Mouse (Mus musculus): Measurements from ENCODE around the gene Clstn1. TPM values are rescaled to one million over a fixed set of nuclear protein-coding genes. Genes with fewer than 3 reads are reported as not detected.

The Clstn1 gene
- total and polyA plus RNA-seq, 2 experiments from 2014 or later, result 209 to 565 TPM

DNA sequence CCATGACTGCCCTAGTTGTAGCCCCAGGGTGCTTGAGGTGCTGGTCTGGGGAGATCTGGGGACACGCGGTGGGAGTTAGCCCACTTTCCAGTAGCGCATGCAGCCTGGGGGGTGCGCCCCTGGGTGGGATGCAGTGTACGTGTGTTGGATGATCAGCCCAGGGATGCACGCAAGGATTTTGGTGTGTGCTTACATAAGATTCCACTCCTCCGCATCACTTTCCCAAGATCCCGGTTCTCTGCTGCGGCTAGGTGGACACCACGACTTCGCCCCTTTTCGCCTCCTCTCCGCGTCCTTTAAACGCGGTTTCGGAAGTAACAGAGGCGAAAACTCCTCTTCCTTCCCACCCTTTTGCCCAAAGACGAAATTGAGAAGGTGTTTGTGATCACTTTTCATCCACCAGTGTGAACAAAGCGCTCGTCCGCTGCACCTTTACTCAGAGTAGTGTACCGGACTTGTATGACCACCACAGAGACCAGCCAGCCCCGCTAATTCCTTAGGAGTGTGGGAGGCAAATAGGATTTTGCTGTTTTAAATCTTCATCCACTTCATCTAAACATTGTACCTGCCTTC, 1.4 kb downstream of the Clstn1 start:
- Histone ChIP-seq H3K27me3 (ENCODE audit: insufficient read depth, low read length) (no peaks in the 10 kb centered on the region), H3K4me2 (ENCODE audit: low read depth, low read length, poor library complexity, severe bottlenecking) (peak overlapping the region; percentile 95), H3K9ac (replicated peaks; ENCODE audit: low read length, poor library complexity, severe bottlenecking) (peak overlapping the region; percentile 94), H3K4me1 (ENCODE audit: insufficient read depth, low read length) (peaks cover 4% of the 10 kb centered on the region; the same call in 1 of the 2 replicates), H3K36me3 (ENCODE audit: insufficient read depth, low read length) (no peaks in the 10 kb centered on the region), H3K9me3 (ENCODE audit: low read length) (no peaks in the 10 kb centered on the region), H3K4me3 (ENCODE audit: low read depth, low read length) (peak overlapping the region; percentile 93), H3K27ac (ENCODE audit: low read depth, low read length) (peak overlapping the region; percentile 88)
- no peak for TF ChIP-seq CTCF (IDR thresholded peaks at IDR 0.05)
- DNase-seq (ENCODE audit: low spot score) (no peak), ATAC-seq (ENCODE audit: low FRiP score) (peak; percentile 5; the same call in 1 of the 2 replicates)
- 4% methylated on average over 24 of the region's 24 CpGs for WGBS

DNA sequence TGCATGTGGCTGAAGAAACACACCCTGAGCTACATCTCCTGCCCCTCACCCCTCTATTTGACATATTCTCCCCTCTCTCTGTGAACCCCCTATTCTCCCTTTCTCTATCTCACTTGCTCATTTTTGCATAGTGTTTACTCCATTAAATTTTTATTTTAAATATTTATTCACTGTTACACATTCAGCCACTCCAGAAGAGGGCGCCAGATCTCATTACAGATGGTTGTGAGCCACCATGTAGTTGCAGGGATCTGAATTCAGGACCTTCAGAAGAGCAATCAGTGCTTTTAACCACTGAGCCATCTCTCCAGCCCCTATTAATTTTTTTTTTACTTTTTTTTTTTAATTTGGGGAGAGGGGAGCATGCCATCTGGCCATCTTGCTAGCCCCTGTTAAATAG, 3.9 kb downstream of the Clstn1 start:
- no peak overlapping the region for H3K4me3 ChIP-seq (ENCODE audit: low read depth, low read length)
- H3K9ac ChIP-seq (replicated peaks; ENCODE audit: low read length, poor library complexity, severe bottlenecking), result no peak overlapping the region
- no peaks in the 10 kb centered on the region for H3K36me3 ChIP-seq (ENCODE audit: insufficient read depth, low read length)
- H3K27ac ChIP-seq (ENCODE audit: low read depth, low read length), result no peak overlapping the region
- peak; percentile 45; the same call in 1 of the 2 replicates for TF ChIP-seq CTCF (IDR thresholded peaks at IDR 0.05)
- H3K27me3 ChIP-seq (ENCODE audit: insufficient read depth, low read length), result no peaks in the 10 kb centered on the region
- peaks cover 4% of the 10 kb centered on the region; the same call in 1 of the 2 replicates for H3K4me1 ChIP-seq (ENCODE audit: insufficient read depth, low read length)
- DNase-seq (ENCODE audit: low spot score) (no peak), ATAC-seq (ENCODE audit: low FRiP score) (no peak)
- H3K4me2 ChIP-seq (ENCODE audit: low read depth, low read length, poor library complexity, severe bottlenecking), result no peak overlapping the region
- 89% methylated on average over 1 of the region's 1 CpGs for WGBS
- no peaks in the 10 kb centered on the region for H3K9me3 ChIP-seq (ENCODE audit: low read length)

DNA sequence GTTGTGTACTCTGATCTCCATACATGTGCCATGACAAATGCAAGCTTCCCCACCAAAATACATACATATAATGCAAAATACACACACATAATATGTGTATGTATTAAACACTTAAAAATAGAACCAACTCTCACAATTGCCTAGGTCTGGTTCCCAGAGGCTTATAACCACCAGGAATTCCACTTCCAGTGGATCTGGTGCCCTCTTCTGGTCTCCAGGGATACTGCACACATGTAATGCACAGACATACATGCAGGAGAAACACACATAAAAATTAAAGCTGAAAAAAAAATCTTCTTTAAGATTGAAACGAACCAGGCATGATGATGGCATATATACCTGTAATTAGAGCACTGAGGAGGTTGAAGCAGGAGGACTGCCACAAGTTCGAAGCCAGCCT, 5.2 kb downstream of the Clstn1 start:
- no peak overlapping the region for H3K4me3 ChIP-seq (ENCODE audit: low read depth, low read length)
- no peak overlapping the region for H3K27ac ChIP-seq (ENCODE audit: low read depth, low read length)
- WGBS, result 88% methylated on average over 2 of the region's 2 CpGs
- no peaks in the 10 kb centered on the region for H3K36me3 ChIP-seq (ENCODE audit: insufficient read depth, low read length)
- no peak for DNase-seq (ENCODE audit: low spot score)
- ATAC-seq (ENCODE audit: low FRiP score), result no peak
- H3K9ac ChIP-seq (replicated peaks; ENCODE audit: low read length, poor library complexity, severe bottlenecking), result no peak overlapping the region
- peaks cover 4% of the 10 kb centered on the region; the same call in 1 of the 2 replicates for H3K4me1 ChIP-seq (ENCODE audit: insufficient read depth, low read length)
- peak; percentile 65 for TF ChIP-seq CTCF (IDR thresholded peaks at IDR 0.05)
- no peak overlapping the region for H3K4me2 ChIP-seq (ENCODE audit: low read depth, low read length, poor library complexity, severe bottlenecking)
- no peaks in the 10 kb centered on the region for H3K9me3 ChIP-seq (ENCODE audit: low read length)
- H3K27me3 ChIP-seq (ENCODE audit: insufficient read depth, low read length), result no peaks in the 10 kb centered on the region

DNA sequence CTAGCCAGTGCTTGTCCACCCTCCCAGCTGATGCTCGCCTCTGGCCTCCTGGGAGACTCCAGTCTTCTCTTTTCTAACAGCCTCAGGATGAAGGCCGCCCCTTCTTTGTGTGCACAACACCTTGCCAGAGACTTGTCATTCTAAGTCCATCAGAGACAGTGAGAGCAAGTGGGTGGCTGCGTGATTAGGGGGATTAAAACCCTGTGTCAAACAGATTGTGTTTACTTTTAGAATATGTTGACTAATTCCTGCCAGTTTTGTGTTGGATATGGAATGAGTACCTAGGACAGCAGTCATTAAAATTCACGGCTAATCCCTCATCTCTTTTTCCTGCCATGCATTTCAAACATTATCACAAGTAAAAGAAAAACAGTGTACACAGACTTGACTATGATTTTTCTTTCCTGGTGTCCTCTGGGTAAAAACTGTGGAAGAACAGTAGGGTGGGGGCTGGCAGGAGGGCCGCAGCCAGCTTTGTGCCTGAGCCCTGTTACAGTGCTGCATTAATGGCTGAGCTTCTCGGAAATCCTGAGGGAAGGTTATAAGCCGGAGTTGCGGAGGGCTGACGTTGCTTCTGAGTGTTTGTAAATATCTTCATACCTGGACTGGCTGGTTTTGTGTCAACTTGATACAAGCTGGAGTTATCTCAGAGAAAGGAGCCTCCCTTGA, 8.8 kb downstream of the Clstn1 start:
- Histone ChIP-seq H3K9me3 (ENCODE audit: low read length) (no peaks in the 10 kb centered on the region), H3K4me3 (ENCODE audit: low read depth, low read length) (no peak overlapping the region), H3K27me3 (ENCODE audit: insufficient read depth, low read length) (no peaks in the 10 kb centered on the region), H3K27ac (ENCODE audit: low read depth, low read length) (no peak overlapping the region), H3K36me3 (ENCODE audit: insufficient read depth, low read length) (no peaks in the 10 kb centered on the region), H3K4me2 (ENCODE audit: low read depth, low read length, poor library complexity, severe bottlenecking) (no peak overlapping the region), H3K4me1 (ENCODE audit: insufficient read depth, low read length) (no peaks in the 10 kb centered on the region), H3K9ac (replicated peaks; ENCODE audit: low read length, poor library complexity, severe bottlenecking) (no peak overlapping the region)
- TF ChIP-seq CTCF (IDR thresholded peaks at IDR 0.05), result no peak
- DNase-seq (ENCODE audit: low spot score) (no peak), ATAC-seq (ENCODE audit: low FRiP score) (no peak)
- 39% methylated on average over 9 of the region's 9 CpGs for WGBS

DNA sequence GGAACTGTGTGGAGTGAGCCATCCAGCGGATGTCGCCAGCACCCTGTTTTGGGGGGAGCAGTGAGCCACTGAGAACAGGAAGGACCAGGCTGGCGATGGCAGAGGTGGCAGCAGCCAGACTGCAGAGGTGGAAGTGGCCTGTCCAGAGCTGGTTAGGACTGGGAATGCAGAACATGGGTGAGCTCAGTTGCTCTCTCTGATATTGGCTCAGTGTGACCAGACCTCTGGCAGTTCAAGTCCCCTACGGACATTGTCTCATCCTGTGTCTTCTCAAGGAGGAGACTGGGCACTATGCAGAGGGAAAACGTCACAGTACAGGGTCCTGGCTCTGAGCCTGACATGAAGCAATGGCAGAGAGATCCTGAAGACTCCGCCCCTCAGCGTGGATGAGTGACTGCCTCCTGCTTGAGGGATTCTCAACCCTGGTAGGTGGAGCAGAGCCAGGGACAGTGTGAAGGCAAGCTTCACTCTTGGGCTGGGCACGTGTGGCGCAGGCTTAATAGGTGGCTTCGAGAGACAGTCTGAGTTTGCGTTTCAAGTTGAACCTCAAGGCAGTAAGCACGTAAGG, 11.5 kb downstream of the Clstn1 start:
- Histone ChIP-seq H3K4me2 (ENCODE audit: low read depth, low read length, poor library complexity, severe bottlenecking) (no peak overlapping the region), H3K27ac (ENCODE audit: low read depth, low read length) (no peak overlapping the region), H3K4me3 (ENCODE audit: low read depth, low read length) (no peak overlapping the region), H3K9ac (replicated peaks; ENCODE audit: low read length, poor library complexity, severe bottlenecking) (no peak overlapping the region), H3K9me3 (ENCODE audit: low read length) (no peaks in the 10 kb centered on the region), H3K27me3 (ENCODE audit: insufficient read depth, low read length) (no peaks in the 10 kb centered on the region), H3K4me1 (ENCODE audit: insufficient read depth, low read length) (no peaks in the 10 kb centered on the region; the same call in 1 of the 2 replicates), H3K36me3 (ENCODE audit: insufficient read depth, low read length) (no peaks in the 10 kb centered on the region)
- TF ChIP-seq CTCF (IDR thresholded peaks at IDR 0.05), result no peak
- no peak for DNase-seq (ENCODE audit: low spot score)
- 74% methylated on average over 12 of the region's 12 CpGs for whole genome bisulfite sequencing
- ATAC-seq (ENCODE audit: low FRiP score), result no peak

- no peaks in the 10 kb centered on the region; the same call in 1 of the 2 replicates for H3K4me1 ChIP-seq (ENCODE audit: insufficient read depth, low read length)
- no peak overlapping the region for H3K4me3 ChIP-seq (ENCODE audit: low read depth, low read length)
- no peak overlapping the region for H3K4me2 ChIP-seq (ENCODE audit: low read depth, low read length, poor library complexity, severe bottlenecking)
- WGBS, result 87% methylated on average over 6 of the region's 6 CpGs
- H3K9ac ChIP-seq (replicated peaks; ENCODE audit: low read length, poor library complexity, severe bottlenecking), result no peak overlapping the region
- TF ChIP-seq CTCF (IDR thresholded peaks at IDR 0.05), result no peak
- H3K36me3 ChIP-seq (ENCODE audit: insufficient read depth, low read length), result no peaks in the 10 kb centered on the region
- DNase-seq (ENCODE audit: low spot score) (no peak), ATAC-seq (ENCODE audit: low FRiP score) (0 out of 2 replicates have a peak, but pooled peaks have one; percentile 16)
- no peak overlapping the region for H3K27ac ChIP-seq (ENCODE audit: low read depth, low read length)
- H3K27me3 ChIP-seq (ENCODE audit: insufficient read depth, low read length), result no peaks in the 10 kb centered on the region
- H3K9me3 ChIP-seq (ENCODE audit: low read length), result no peaks in the 10 kb centered on the region
These were observed 13.3 kb downstream of the Clstn1 start for GRCm38 (mm10) chr4:149599549-149599948.

All from midbrain, postnatal 0 days (tissue).